Mouse (Mus musculus): ENCODE data around the gene Ankrd23. TPM values are rescaled to one million over a fixed set of nuclear protein-coding genes. Genes with fewer than 3 reads are reported as not detected.
A peak's percentile ranks its signal among the peaks of the same experiment; 100 is the strongest.

The Ankrd23 gene
- total and polyA plus RNA-seq, 2 experiments from 2014 or later, result 34.2 to 93.8 TPM

DNA sequence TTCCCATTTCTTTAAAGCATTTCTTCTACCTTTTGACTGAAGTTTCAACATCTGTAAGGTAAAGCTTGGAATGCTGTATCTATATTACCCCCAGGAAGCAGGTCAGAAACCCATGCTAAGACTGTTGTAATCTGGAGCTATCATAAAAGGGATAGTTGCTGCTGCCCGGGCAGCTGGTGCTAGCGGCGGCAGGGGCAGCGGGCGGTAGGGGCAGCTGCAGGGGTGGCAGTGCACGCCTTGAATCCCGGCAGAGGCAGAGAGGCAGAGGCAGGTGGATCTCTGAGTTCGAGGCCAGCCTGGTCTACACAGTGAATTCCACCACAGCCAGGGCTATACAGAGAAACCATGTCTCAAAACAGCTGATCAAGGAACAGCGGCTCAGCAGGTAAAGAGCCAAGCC lies 6.2 kb upstream of the Ankrd23 start:
- WGBS, result 88% methylated on average over 9 of the region's 9 CpGs
- H3K27me3 ChIP-seq (ENCODE audit: control insufficient read depth, insufficient read depth, low read length), result no peaks in the 10 kb centered on the region
- DNase-seq (ENCODE audit: low spot score) (no peak), ATAC-seq (ENCODE audit: insufficient read depth, low read depth) (no peak)
- no peak overlapping the region for H3K4me2 ChIP-seq (ENCODE audit: low read depth, low read length)
- no peak overlapping the region for H3K27ac ChIP-seq (ENCODE audit: low read depth)
- TF ChIP-seq CTCF (IDR thresholded peaks at IDR 0.05; ENCODE audit: low read depth), result no peak
- TF ChIP-seq EP300 (IDR thresholded peaks at IDR 0.05; ENCODE audit: low read depth), result no peak
- H3K4me1 ChIP-seq (ENCODE audit: control insufficient read depth, insufficient read depth), result peaks cover 15% of the 10 kb centered on the region
- H3K9ac ChIP-seq (replicated peaks; ENCODE audit: low read depth, low read length), result no peak overlapping the region
- no peaks in the 10 kb centered on the region for H3K9me3 ChIP-seq (replicated peaks; ENCODE audit: control insufficient read depth, low read length)
- peaks cover 30% of the 10 kb centered on the region for H3K36me3 ChIP-seq (replicated peaks; ENCODE audit: control insufficient read depth, insufficient read depth, low read length)
- no peak overlapping the region for H3K4me3 ChIP-seq (ENCODE audit: low read depth, low read length)

GRCm38 (mm10) chr1:36541844-36542243 lies 5.2 kb upstream of the Ankrd23 start:
- H3K27ac ChIP-seq (ENCODE audit: low read depth), result no peak overlapping the region
- TF ChIP-seq CTCF (IDR thresholded peaks at IDR 0.05; ENCODE audit: low read depth) (no peak), EP300 (IDR thresholded peaks at IDR 0.05; ENCODE audit: low read depth) (no peak)
- DNase-seq (ENCODE audit: low spot score), result no peak
- H3K9ac ChIP-seq (replicated peaks; ENCODE audit: low read depth, low read length), result no peak overlapping the region
- H3K27me3 ChIP-seq (ENCODE audit: control insufficient read depth, insufficient read depth, low read length), result no peaks in the 10 kb centered on the region
- no peaks in the 10 kb centered on the region for H3K9me3 ChIP-seq (replicated peaks; ENCODE audit: control insufficient read depth, low read length)
- 90% methylated on average over 16 of the region's 16 CpGs for WGBS
- no peak overlapping the region for H3K4me2 ChIP-seq (ENCODE audit: low read depth, low read length)
- no peak for ATAC-seq (ENCODE audit: insufficient read depth, low read depth)
- peaks cover 17% of the 10 kb centered on the region for H3K4me1 ChIP-seq (ENCODE audit: control insufficient read depth, insufficient read depth)
- peaks cover 30% of the 10 kb centered on the region for H3K36me3 ChIP-seq (replicated peaks; ENCODE audit: control insufficient read depth, insufficient read depth, low read length)
- no peak overlapping the region for H3K4me3 ChIP-seq (ENCODE audit: low read depth, low read length)

DNA sequence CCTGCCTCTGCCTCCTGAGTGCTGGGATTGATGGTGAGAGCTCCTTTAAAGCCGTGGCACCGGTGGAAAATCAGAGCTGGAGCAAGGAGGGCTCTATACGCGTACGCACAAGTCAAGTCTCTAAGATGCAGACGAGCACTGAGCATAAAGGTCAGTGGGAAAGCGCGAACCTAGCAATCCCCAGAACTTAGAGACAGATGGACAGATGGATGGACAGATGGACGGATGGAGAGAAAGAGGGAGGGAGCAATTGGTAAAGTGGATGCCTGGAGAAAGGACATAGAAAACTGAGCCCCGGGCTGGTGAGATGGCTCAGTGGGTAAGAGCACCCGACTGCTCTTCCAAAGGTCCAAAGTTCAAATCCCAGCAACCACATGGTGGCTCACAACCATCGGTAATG lies 4.1 kb upstream of the Ankrd23 start:
- peaks cover 19% of the 10 kb centered on the region for H3K4me1 ChIP-seq (ENCODE audit: control insufficient read depth, insufficient read depth)

GRCm38 (mm10) chr1:36540132-36540531 lies 3.4 kb upstream of the Ankrd23 start:
- TF ChIP-seq EP300 (IDR thresholded peaks at IDR 0.05; ENCODE audit: low read depth) (no peak), CTCF (IDR thresholded peaks at IDR 0.05; ENCODE audit: low read depth) (no peak)
- Histone ChIP-seq H3K27ac (ENCODE audit: low read depth) (peak overlapping the region; percentile 84), H3K27me3 (ENCODE audit: control insufficient read depth, insufficient read depth, low read length) (no peaks in the 10 kb centered on the region), H3K4me3 (ENCODE audit: low read depth, low read length) (no peak overlapping the region), H3K4me1 (ENCODE audit: control insufficient read depth, insufficient read depth) (peaks cover 25% of the 10 kb centered on the region), H3K9ac (replicated peaks; ENCODE audit: low read depth, low read length) (no peak overlapping the region), H3K9me3 (replicated peaks; ENCODE audit: control insufficient read depth, low read length) (no peaks in the 10 kb centered on the region), H3K4me2 (ENCODE audit: low read depth, low read length) (no peak overlapping the region), H3K36me3 (replicated peaks; ENCODE audit: control insufficient read depth, insufficient read depth, low read length) (peaks cover 30% of the 10 kb centered on the region)
- DNase-seq (ENCODE audit: low spot score) (no peak), ATAC-seq (ENCODE audit: insufficient read depth, low read depth) (no peak)
- WGBS, result 88% methylated on average over 11 of the region's 11 CpGs

More for the DNA sequence above, 4.1 kb upstream of the Ankrd23 start:
- no peak overlapping the region for H3K4me2 ChIP-seq (ENCODE audit: low read depth, low read length)
- no peaks in the 10 kb centered on the region for H3K9me3 ChIP-seq (replicated peaks; ENCODE audit: control insufficient read depth, low read length)
- H3K4me3 ChIP-seq (ENCODE audit: low read depth, low read length), result no peak overlapping the region
- 93% methylated on average over 12 of the region's 12 CpGs for WGBS
- H3K36me3 ChIP-seq (replicated peaks; ENCODE audit: control insufficient read depth, insufficient read depth, low read length), result peaks cover 30% of the 10 kb centered on the region
- TF ChIP-seq EP300 (IDR thresholded peaks at IDR 0.05; ENCODE audit: low read depth), result no peak
- no peak for TF ChIP-seq CTCF (IDR thresholded peaks at IDR 0.05; ENCODE audit: low read depth)
- H3K27me3 ChIP-seq (ENCODE audit: control insufficient read depth, insufficient read depth, low read length), result no peaks in the 10 kb centered on the region
- ATAC-seq (ENCODE audit: insufficient read depth, low read depth) (no peak), DNase-seq (ENCODE audit: low spot score) (no peak)
- no peak overlapping the region for H3K27ac ChIP-seq (ENCODE audit: low read depth)
- H3K9ac ChIP-seq (replicated peaks; ENCODE audit: low read depth, low read length), result no peak overlapping the region

- no peak within 1 kb of the TSS for H3K4me2 ChIP-seq (ENCODE audit: low read depth, low read length)
- peaks cover 30% of the 10 kb centered on the region for H3K4me1 ChIP-seq (ENCODE audit: control insufficient read depth, insufficient read depth)
- DNase-seq (ENCODE audit: low spot score) (peak; percentile 95), ATAC-seq (ENCODE audit: insufficient read depth, low read depth) (peak; percentile 89)
- H3K9ac ChIP-seq (replicated peaks; ENCODE audit: low read depth, low read length), result 0 out of 2 replicates have a peak within 1 kb of the TSS, but pooled peaks have one; percentile 3
- no peak within 1 kb of the TSS for H3K4me3 ChIP-seq (ENCODE audit: low read depth, low read length)
- H3K9me3 ChIP-seq (replicated peaks; ENCODE audit: control insufficient read depth, low read length), result no peaks in the 10 kb centered on the region
- H3K27me3 ChIP-seq (ENCODE audit: control insufficient read depth, insufficient read depth, low read length), result no peaks in the 10 kb centered on the region
- peak within 1 kb of the TSS; percentile 84 for H3K27ac ChIP-seq (ENCODE audit: low read depth)
- TF ChIP-seq CTCF (IDR thresholded peaks at IDR 0.05; ENCODE audit: low read depth) (no peak), EP300 (IDR thresholded peaks at IDR 0.05; ENCODE audit: low read depth) (0 out of 2 replicates have a peak, but pooled peaks have one; percentile 37)
- 32% methylated on average over 8 of the region's 9 CpGs for WGBS
- H3K36me3 ChIP-seq (replicated peaks; ENCODE audit: control insufficient read depth, insufficient read depth, low read length), result peaks cover 30% of the 10 kb centered on the region
Observed at GRCm38 (mm10) chr1:36539186-36539585, 2.5 kb upstream of the Ankrd23 start, which contains the start of gene Gm42417. Gene Gm42417 (minus strand): TSS chr1:36539429.

DNA sequence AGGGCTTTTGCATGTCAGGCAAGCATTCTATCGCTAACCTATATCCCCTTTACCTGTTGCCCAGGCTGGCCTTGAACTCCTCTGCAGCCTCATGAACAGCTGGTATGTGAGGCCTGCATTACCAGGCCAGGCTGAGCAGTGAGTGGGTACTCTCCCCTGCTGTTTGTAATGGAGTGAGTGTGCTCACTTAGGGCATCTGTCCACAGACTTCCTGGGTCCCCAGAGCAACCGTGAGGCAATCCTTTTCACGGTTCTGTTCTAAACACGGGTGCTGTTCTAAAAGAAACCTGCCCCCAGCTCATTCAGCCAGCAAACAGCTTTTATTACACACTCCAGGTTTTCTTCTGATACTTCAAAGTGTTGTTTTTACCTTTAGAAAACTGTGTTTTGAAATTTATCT lies 2.0 kb upstream of the Ankrd23 start:
- peaks cover 34% of the 10 kb centered on the region for H3K4me1 ChIP-seq (ENCODE audit: control insufficient read depth, insufficient read depth)
- H3K36me3 ChIP-seq (replicated peaks; ENCODE audit: control insufficient read depth, insufficient read depth, low read length), result peaks cover 30% of the 10 kb centered on the region
- H3K9me3 ChIP-seq (replicated peaks; ENCODE audit: control insufficient read depth, low read length), result no peaks in the 10 kb centered on the region
- no peak overlapping the region for H3K4me2 ChIP-seq (ENCODE audit: low read depth, low read length)
- no peak for ATAC-seq (ENCODE audit: insufficient read depth, low read depth)
- DNase-seq (ENCODE audit: low spot score), result no peak
- H3K4me3 ChIP-seq (ENCODE audit: low read depth, low read length), result no peak overlapping the region
- peak overlapping the region; percentile 84 for H3K27ac ChIP-seq (ENCODE audit: low read depth)
- no peaks in the 10 kb centered on the region for H3K27me3 ChIP-seq (ENCODE audit: control insufficient read depth, insufficient read depth, low read length)
- no peak for TF ChIP-seq CTCF (IDR thresholded peaks at IDR 0.05; ENCODE audit: low read depth)
- TF ChIP-seq EP300 (IDR thresholded peaks at IDR 0.05; ENCODE audit: low read depth), result no peak
- WGBS, result 53% methylated on average over 4 of the region's 4 CpGs
- H3K9ac ChIP-seq (replicated peaks; ENCODE audit: low read depth, low read length), result 0 out of 2 replicates have a peak overlapping the region, but pooled peaks have one; percentile 3
